Mouse (Mus musculus) embryonic facial prominence, embryonic 14.5 days (tissue): ENCODE measurements around the gene Antxr2. TPM values are rescaled to one million over a fixed set of nuclear protein-coding genes. Genes with fewer than 3 reads are reported as not detected.

Experiments used
- polyA plus RNA-seq: library from polyadenylated mRNA; unstranded; fragments of >200 nt; fragmentation: Nextera tagmentation; extraction: Ambion mirVana; gene quantifications from 2 replicates; pipeline ENCODE4 v1.2.1, GENCODE M21; 2014

Gene Antxr2
- polyA plus RNA-seq, 1 experiment from 2014 or later: 29.1 TPM

Other genes with a start within 250 kb of the Antxr2 start
- 0.41 and 0.43 TPM in 2 replicates for gene Prdm8, start 136.2 kb upstream of the Antxr2 start, polyA plus RNA-seq
- 1.6 and 1.7 TPM in 2 replicates for gene Fgf5, start 223.1 kb upstream of the Antxr2 start, polyA plus RNA-seq